Mouse (Mus musculus): Measurements from ENCODE around the gene Otub2.

DNA sequence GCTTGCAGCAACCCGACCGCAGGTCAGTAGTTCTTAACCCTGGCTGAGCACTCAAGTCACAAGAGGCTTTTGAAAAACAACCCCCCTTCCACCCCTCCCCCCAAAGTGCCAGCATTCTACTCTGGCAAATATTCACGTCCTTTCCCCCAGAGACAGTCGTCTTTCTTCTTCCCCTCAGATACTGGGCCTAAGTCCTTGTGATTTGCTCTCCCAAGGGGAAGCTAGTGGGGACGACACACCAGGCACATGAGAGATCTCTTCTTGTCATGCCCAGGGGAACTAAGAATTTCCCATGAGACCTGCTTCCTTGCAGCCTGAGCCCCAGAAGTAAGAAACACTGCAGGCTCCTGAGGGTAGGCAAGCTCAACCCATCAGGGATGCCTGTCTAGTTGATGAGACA is 41.1 kb upstream of the Otub2 start:
- TF ChIP-seq EP300 (IDR thresholded peaks at IDR 0.05; ENCODE audit: insufficient read depth, low read depth, low read length) (no peak), POLR2A (IDR thresholded peaks at IDR 0.05; ENCODE audit: insufficient read depth, low read depth, low read length) (no peak)

Data from heart, adult 2 months (tissue).